Mouse (Mus musculus) mouse embryonic stem cell (cell line): ENCODE measurements around the gene Nek4.

Experiments used
- in situ Hi-C, 2 experiments: fragments of 300-500 bp; cut with MboI; formaldehyde crosslinking; loops; 1 replicate in 1 of 2; 3 replicates in 1 of 2; pipeline ENCODE4 v1.14.3; 2019 to 2020; ENCODE audit warnings: low sequenced_read_pairs in 2 of 2, low pct_unique_long_range_greater_than_20kb in 1 of 2, mixed read lengths in 1 of 2; ENCODE audit not compliant: unreplicated experiment in 1 of 2

The Nek4 gene

DNA sequence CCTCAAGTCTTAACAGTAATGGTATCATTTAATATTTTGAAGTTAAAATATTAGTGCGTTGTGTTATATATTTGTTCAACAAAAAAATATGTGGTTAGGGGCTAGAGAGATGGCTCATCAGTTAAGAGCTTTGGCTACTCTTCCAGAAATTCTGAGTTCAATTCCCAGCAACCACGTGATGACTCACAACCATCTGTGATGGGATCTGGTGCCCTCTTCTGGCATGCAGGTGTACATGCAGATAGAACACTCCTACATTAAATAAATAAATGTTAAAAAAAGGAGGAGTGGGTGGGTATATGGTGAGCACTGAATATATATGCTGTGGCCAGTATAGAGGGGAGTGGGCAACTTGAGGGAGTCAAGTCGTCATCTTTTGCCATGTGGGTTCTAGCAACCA is 74.6 kb downstream of the Nek4 start:
- in situ Hi-C loops, result no loop called here
